Mouse (Mus musculus) spleen, adult 18-20 months (tissue): Measurements from ENCODE around the gene Dot1l.

Experiments
- DNase-seq, 2 experiments: peaks; one replicate each; pipeline ENCODE4 v3.0.0; 2022; ENCODE audit warnings: mixed read lengths in 2 of 2

The Dot1l gene

GRCm38 (mm10) chr10:80837827-80838226, 82.8 kb downstream of the Dot1l start:
- DNase-seq: no peak

- DNase-seq: no peak
These were observed 83.4 kb downstream of the Dot1l start for GRCm38 (mm10) chr10:80838346-80838912.

GRCm38 (mm10) chr10:80839848-80840247, 84.8 kb downstream of the Dot1l start:
- no peak for DNase-seq

GRCm38 (mm10) chr10:80841685-80842084, 86.7 kb downstream of the Dot1l start:
- DNase-seq: no peak

GRCm38 (mm10) chr10:80842334-80842733, 87.3 kb downstream of the Dot1l start:
- DNase-seq: no peak

GRCm38 (mm10) chr10:80843087-80843930, 88.3 kb downstream of the Dot1l start:
- DNase-seq: no peak

GRCm38 (mm10) chr10:80843931-80844547, 89.0 kb downstream of the Dot1l start, which contains the start of gene Lingo3:
Gene Lingo3 (minus strand): TSS chr10:80844039.
- DNase-seq: no peak
